Mouse (Mus musculus): ENCODE measurements around the gene Cdt1.
A peak's percentile ranks its signal among the peaks of the same experiment; 100 is the strongest.

The Cdt1 gene

GRCm38 (mm10) chr8:122616181-122616905 is 48.5 kb downstream of the Cdt1 start:
- no peak for DNase-seq

- peak; percentile 72 for DNase-seq
These were observed 50.2 kb downstream of the Cdt1 start for GRCm38 (mm10) chr8:122617947-122618546.

- no peak for DNase-seq
These were observed 51.0 kb downstream of the Cdt1 start for GRCm38 (mm10) chr8:122618660-122619378.

GRCm38 (mm10) chr8:122620446-122620845 is 52.6 kb downstream of the Cdt1 start:
- no peak for DNase-seq

- DNase-seq = no peak
These were observed 54.9 kb downstream of the Cdt1 start, which contains the start of gene Pabpn1l for GRCm38 (mm10) chr8:122622727-122623126. Gene Pabpn1l (minus strand): TSS chr8:122622739.
